ENCODE assay signal across 12 mouse cellular contexts in genomic region chr3:127893902-127894301, GRCm38 (mm10). TPM values are rescaled to one million over a fixed set of nuclear protein-coding genes. Genes with fewer than 3 reads are reported as not detected.
DNase-seq lines count a peak whose midpoint lies in the region; ATAC-seq and TF ChIP-seq lines count a peak whose summit lies in the region.
"Had no signal": no experiment of that assay in that cellular context is flagged by ENCODE, and none has a peak within 500 bp of the region (broad histone marks: within the 10 kb centered on the region; RNA-seq: fewer than 3 reads in every experiment).

No protein-coding gene starts in this region.

- H3K27ac ChIP-seq in liver, embryonic 13.5 days, result peak overlapping the region; percentile 94
- no peak overlapping the region; the same call in 1 of the 2 replicates for H3K27ac ChIP-seq in stomach, postnatal 0 days (replicated peaks)
- no peak overlapping the region for H3K27ac ChIP-seq in hindbrain, embryonic 14.5 days
- H3K27ac ChIP-seq: forebrain, embryonic 12.5 days; hindbrain, postnatal 0 days had no signal

- no peak for TF ChIP-seq EP300 in stomach, postnatal 0 days (optimal IDR thresholded peaks at IDR 0.05)

- H3K4me2 ChIP-seq in liver, embryonic 13.5 days, result peak overlapping the region; percentile 88
- peak overlapping the region; percentile 35 for H3K4me2 ChIP-seq in stomach, postnatal 0 days (replicated peaks; ENCODE audit: low read depth)
- no peak overlapping the region for H3K4me2 ChIP-seq in hindbrain, embryonic 14.5 days (replicated peaks)
- H3K4me2 ChIP-seq: forebrain, embryonic 12.5 days had no signal

- peak overlapping the region; percentile 77 for H3K9ac ChIP-seq in liver, embryonic 13.5 days
- H3K9ac ChIP-seq in stomach, postnatal 0 days (ENCODE audit: low read length), result no peak overlapping the region
- no peak overlapping the region for H3K9ac ChIP-seq in hindbrain, embryonic 14.5 days
- H3K9ac ChIP-seq: forebrain, embryonic 12.5 days had no signal

- peak; percentile 64 for ATAC-seq in common myeloid progenitor, adult 5-6 weeks (replicated peaks; ENCODE audit: low read depth, poor library complexity, severe bottlenecking)
- ATAC-seq in liver, embryonic 13.5 days (ENCODE audit: low read depth), result peak; percentile 42
- no peak for ATAC-seq in stomach, postnatal 0 days (ENCODE audit: low FRiP score, low TSS enrichment)
- ATAC-seq in hindbrain, embryonic 14.5 days (ENCODE audit: low FRiP score), result no peak
- ATAC-seq: hindbrain, postnatal 0 days had no signal

- no peaks in the 10 kb centered on the region for H3K9me3 ChIP-seq in liver, embryonic 13.5 days (replicated peaks)
- H3K9me3 ChIP-seq in stomach, postnatal 0 days (ENCODE audit: control insufficient read depth, low read length), result no peaks in the 10 kb centered on the region
- H3K9me3 ChIP-seq in hindbrain, embryonic 14.5 days (ENCODE audit: control insufficient read depth, low read length), result no peaks in the 10 kb centered on the region
- H3K9me3 ChIP-seq: forebrain, embryonic 12.5 days had no signal

- H3K27me3 ChIP-seq in liver, embryonic 13.5 days, result no peaks in the 10 kb centered on the region
- no peaks in the 10 kb centered on the region for H3K27me3 ChIP-seq in stomach, postnatal 0 days (ENCODE audit: control insufficient read depth, insufficient read depth, low read length)
- no peaks in the 10 kb centered on the region for H3K27me3 ChIP-seq in hindbrain, embryonic 14.5 days (ENCODE audit: control insufficient read depth, insufficient read depth, low read length)

- peaks cover 68% of the 10 kb centered on the region for H3K4me1 ChIP-seq in liver, embryonic 13.5 days (replicated peaks)
- H3K4me1 ChIP-seq in stomach, postnatal 0 days (replicated peaks; ENCODE audit: control insufficient read depth, insufficient read depth), result no peaks in the 10 kb centered on the region; the same call in 1 of the 2 replicates
- H3K4me1 ChIP-seq in hindbrain, embryonic 14.5 days (replicated peaks; ENCODE audit: control insufficient read depth, insufficient read depth, low read length), result no peaks in the 10 kb centered on the region; the same call in 1 of the 2 replicates

- H3K36me3 ChIP-seq in liver, embryonic 13.5 days, result peaks cover 20% of the 10 kb centered on the region
- H3K36me3 ChIP-seq in stomach, postnatal 0 days (ENCODE audit: control insufficient read depth, insufficient read depth, low read length), result no peaks in the 10 kb centered on the region
- H3K36me3 ChIP-seq in hindbrain, embryonic 14.5 days (replicated peaks; ENCODE audit: control insufficient read depth, insufficient read depth), result no peaks in the 10 kb centered on the region
- H3K36me3 ChIP-seq: forebrain, embryonic 12.5 days had no signal

- H3K4me3 ChIP-seq in liver, embryonic 13.5 days (replicated peaks), result peak overlapping the region; percentile 66
- no peak overlapping the region for H3K4me3 ChIP-seq in stomach, postnatal 0 days (ENCODE audit: low read depth, low read length)
- no peak overlapping the region for H3K4me3 ChIP-seq in hindbrain, embryonic 14.5 days (replicated peaks; ENCODE audit: low read length)
- H3K4me3 ChIP-seq: forebrain, embryonic 12.5 days; myocyte had no signal

- peak; percentile 14 for DNase-seq in thymus, postnatal 14 days
- DNase-seq in thymus, postnatal 25 days, result no peak
- peak; percentile 71 for DNase-seq in liver, embryonic 13.5 days
- DNase-seq in stomach, postnatal 0 days (ENCODE audit: low spot score), result no peak
- DNase-seq in ovary, postnatal 10 days (ENCODE audit: low spot score), result no peak
- DNase-seq in hindbrain, embryonic 14.5 days (ENCODE audit: low spot score), result no peak
- DNase-seq: cerebellum, adult 18-20 months; layer of hippocampus, postnatal 36 days had no signal

- 22% methylated on average over 7 of the region's 7 CpGs for WGBS in liver, embryonic 13.5 days (ENCODE audit: insufficient replicate concordance)
- WGBS in stomach, postnatal 0 days, result 64% methylated on average over 7 of the region's 7 CpGs
- 89% methylated on average over 7 of the region's 7 CpGs for WGBS in hindbrain, embryonic 14.5 days

- TF ChIP-seq CTCF in stomach, postnatal 0 days (IDR thresholded peaks at IDR 0.05; ENCODE audit: low read depth), result no peak

RNA-seq across cellular contexts. Expression of gene Fam241a, which starts 2.2 kb away (rescaled TPM):
- 20.1 and 22.3 TPM in 2 replicates for total RNA-seq in common myeloid progenitor, adult 5-6 weeks (2017)
- 47.3 and 55.5 TPM in 2 replicates for polyA plus RNA-seq in liver, embryonic 13.5 days (2015; fragmentation: Nextera tagmentation; extraction: Ambion mirVana)
- polyA plus RNA-seq in stomach, postnatal 0 days (2015; fragmentation: Nextera tagmentation; extraction: Ambion mirVana), result 27.3 and 28.8 TPM in 2 replicates
- polyA plus RNA-seq in hindbrain, embryonic 14.5 days (2014; fragmentation: Nextera tagmentation; extraction: Ambion mirVana), result 9.9 and 10.4 TPM in 2 replicates

RNA-seq across cellular contexts. Expression of gene Ap1ar, which starts 56.6 kb away (rescaled TPM):
- total RNA-seq in common myeloid progenitor, adult 5-6 weeks (2017), result 70.9 and 81.0 TPM in 2 replicates
- 19.7 and 25.7 TPM in 2 replicates for polyA plus RNA-seq in liver, embryonic 13.5 days (2015; fragmentation: Nextera tagmentation; extraction: Ambion mirVana)
- 32.2 and 39.0 TPM in 2 replicates for polyA plus RNA-seq in stomach, postnatal 0 days (2015; fragmentation: Nextera tagmentation; extraction: Ambion mirVana)
- 100.0 and 102 TPM in 2 replicates for polyA plus RNA-seq in hindbrain, embryonic 14.5 days (2014; fragmentation: Nextera tagmentation; extraction: Ambion mirVana)

Comparison
In these comparisons a context has a peak if more than half of its experiments do, and no peak if none do; other contexts are left out.
1. DNase-seq: peak in thymus, postnatal 14 days (single experiment) and liver, embryonic 13.5 days (single experiment); none in thymus, postnatal 25 days (single experiment), stomach, postnatal 0 days (single experiment), ovary, postnatal 10 days (single experiment) and hindbrain, embryonic 14.5 days (single experiment).
2. ATAC-seq: peak in common myeloid progenitor, adult 5-6 weeks (single experiment) and liver, embryonic 13.5 days (single experiment); none in stomach, postnatal 0 days (single experiment) and hindbrain, embryonic 14.5 days (single experiment).